Mouse (Mus musculus): Measurements from ENCODE around the gene Ccnb1.
A peak's percentile ranks its signal among the peaks of the same experiment; 100 is the strongest.
"Not testable (repeated sequence)": the region's sequence is repeated elsewhere in the genome, so short reads cannot be mapped to it uniquely, and the experiment has no call there.

The Ccnb1 gene

GRCm38 (mm10) chr13:100786414-100786867 is at the start of gene Ccnb1:
Gene Ccnb1, minus strand, starts transcription at chr13:100786570.
- DNase-seq, result peak; percentile 97

GRCm38 (mm10) chr13:100834777-100835176 is 48.4 kb upstream of the Ccnb1 start:
- DNase-seq, result no peak

GRCm38 (mm10) chr13:100833640-100834002 is 47.3 kb upstream of the Ccnb1 start:
- no peak for DNase-seq

GRCm38 (mm10) chr13:100832741-100833639 is 46.6 kb upstream of the Ccnb1 start, which contains the start of gene Slc30a5:
Gene Slc30a5, minus strand, starts transcription at chr13:100833427.
- peak; percentile 100 for DNase-seq

- DNase-seq, result no peak
Observed at GRCm38 (mm10) chr13:100832188-100832587, 45.8 kb upstream of the Ccnb1 start.

GRCm38 (mm10) chr13:100831123-100831522 is 44.8 kb upstream of the Ccnb1 start:
- DNase-seq, result no peak

- no peak for DNase-seq
Observed at GRCm38 (mm10) chr13:100825627-100826410, 39.4 kb upstream of the Ccnb1 start.

GRCm38 (mm10) chr13:100824916-100825315 is 38.5 kb upstream of the Ccnb1 start:
- no peak for DNase-seq

- DNase-seq, result no peak
Observed at GRCm38 (mm10) chr13:100824306-100824705, 37.9 kb upstream of the Ccnb1 start.

- DNase-seq, result no peak
Observed at GRCm38 (mm10) chr13:100823863-100824262, 37.5 kb upstream of the Ccnb1 start.

- no peak for DNase-seq
Observed at GRCm38 (mm10) chr13:100814451-100814850, 28.1 kb upstream of the Ccnb1 start.

GRCm38 (mm10) chr13:100805776-100806175 is 19.4 kb upstream of the Ccnb1 start:
- DNase-seq, result no peak

- DNase-seq, result no peak
Observed at GRCm38 (mm10) chr13:100797171-100797570, 10.8 kb upstream of the Ccnb1 start.

- DNase-seq, result no peak
Observed at GRCm38 (mm10) chr13:100789083-100789482, 2.7 kb upstream of the Ccnb1 start.

GRCm38 (mm10) chr13:100788057-100788456 is 1.7 kb upstream of the Ccnb1 start:
- not testable (repeated sequence) for DNase-seq

GRCm38 (mm10) chr13:100787316-100788010 is 1.1 kb upstream of the Ccnb1 start:
- DNase-seq, result peak in 1 of 2 experiments; percentile 8

GRCm38 (mm10) chr13:100785806-100786413 is 460 bp downstream of the Ccnb1 start:
- no peak for DNase-seq

GRCm38 (mm10) chr13:100777491-100777890 is 8.9 kb downstream of the Ccnb1 start:
- DNase-seq, result no peak

GRCm38 (mm10) chr13:100776710-100777109 is 9.7 kb downstream of the Ccnb1 start:
- no peak for DNase-seq

GRCm38 (mm10) chr13:100776056-100776419 is 10.3 kb downstream of the Ccnb1 start:
- DNase-seq, result no peak

- peak; percentile 84 to 89 for DNase-seq
Observed at GRCm38 (mm10) chr13:100775252-100776055, 10.9 kb downstream of the Ccnb1 start, which contains the start of gene Cenph. Gene Cenph, minus strand, starts transcription at chr13:100775899.

GRCm38 (mm10) chr13:100774704-100775103 is 11.7 kb downstream of the Ccnb1 start:
- DNase-seq, result no peak
